Mouse (Mus musculus) layer of hippocampus, adult 18-20 months (tissue): ENCODE results near the gene Olfr1086. TPM values are rescaled to one million over a fixed set of nuclear protein-coding genes. Genes with fewer than 3 reads are reported as not detected.
"Not testable (repeated sequence)": the region's sequence is repeated elsewhere in the genome, so short reads cannot be mapped to it uniquely, and the experiment has no call there.

Experiments
- DNase-seq, 2 experiments: peaks; one replicate each; pipeline ENCODE4 v3.0.0; 2022; ENCODE audit warnings: low spot score in 2 of 2
- long read RNA-seq: library from polyadenylated mRNA; stranded (forward); transcript quantifications from one replicate; pipeline ENCODE4 v2.0.0, GENCODE M21; 2021
- total RNA-seq, 2 experiments: library from RNA; stranded (reverse); gene quantifications; 2 replicates each; pipeline ENCODE4 v1.2.3; 2021

Olfr1086 gene
- not detected for total RNA-seq
- long read RNA-seq = 0 reads

GRCm38 (mm10) chr2:86679992-86680391 lies at the start of gene Olfr1086:
TSS of gene Olfr1086 (minus strand) at chr2:86680092.
- no peak for DNase-seq

GRCm38 (mm10) chr2:86698295-86698694 lies 18.4 kb upstream of the Olfr1086 start, which contains the start of gene Olfr1087:
TSS of gene Olfr1087 (minus strand) at chr2:86698395.
- DNase-seq = no peak

DNA sequence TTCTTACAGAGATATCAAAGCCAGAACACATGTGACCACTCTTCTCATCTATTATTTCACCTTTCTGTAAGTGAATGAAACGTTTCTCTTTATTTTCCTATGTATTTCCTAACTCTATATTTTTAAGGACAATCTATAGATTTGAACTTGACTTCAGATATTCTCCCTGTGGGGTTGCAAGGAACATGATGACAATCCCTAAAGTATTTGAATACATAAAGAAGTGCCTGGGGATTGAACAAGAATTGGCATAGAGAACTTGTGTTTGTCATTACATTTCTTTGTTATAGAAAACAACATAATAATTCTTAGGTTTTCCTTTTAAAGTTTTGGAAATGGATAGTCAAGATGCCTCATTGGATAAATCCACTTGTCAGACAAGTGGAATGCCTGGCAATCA lies 18.0 kb downstream of the Olfr1086 start, which contains the start of gene Olfr1085:
Gene Olfr1085 (minus strand): TSS at position 101 of the 400 bp plus-strand sequence.
- DNase-seq = no peak

DNA sequence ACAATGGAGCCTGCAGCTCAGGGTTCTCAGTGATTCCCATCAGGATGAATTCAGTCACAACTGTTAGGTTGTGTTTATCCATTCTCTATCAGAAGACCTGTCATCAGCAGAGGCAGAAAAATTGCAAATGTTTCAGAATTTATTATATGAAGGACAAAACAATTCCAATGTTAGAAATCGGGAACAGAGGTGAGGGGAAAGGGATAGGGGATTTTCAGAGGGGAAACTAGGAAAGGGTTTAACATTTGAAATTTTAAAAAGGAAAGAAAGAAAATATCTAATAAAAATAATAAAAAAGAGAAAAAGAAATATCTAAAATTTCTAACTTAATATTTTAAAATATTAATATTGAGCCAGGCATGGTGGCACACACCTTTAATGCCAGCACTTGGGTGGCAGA lies 40.3 kb downstream of the Olfr1086 start, which contains the start of gene Olfr1084:
Gene Olfr1084 (minus strand): TSS at position 101 of the 400 bp plus-strand sequence.
- not testable (repeated sequence) for DNase-seq

Other genes starting within 250 kb of the Olfr1086 start
- not detected for gene Olfr1065, start 229.5 kb downstream of the Olfr1086 start, total RNA-seq
- not detected for gene Olfr1066, start 223.8 kb downstream of the Olfr1086 start, total RNA-seq
- not detected for gene Olfr228, start 192.7 kb downstream of the Olfr1086 start, total RNA-seq
- not detected for gene Olfr1076, start 171.6 kb downstream of the Olfr1086 start, total RNA-seq
- not detected for gene Olfr1079, start 137.6 kb downstream of the Olfr1086 start, total RNA-seq
- gene Olfr1080, start 121.9 kb downstream of the Olfr1086 start, total RNA-seq = not detected
- gene Olfr1082, start 81.1 kb downstream of the Olfr1086 start, total RNA-seq = not detected
- gene Olfr1084, start 40.4 kb downstream of the Olfr1086 start, total RNA-seq = not detected
- gene Olfr1085, start 18.1 kb downstream of the Olfr1086 start, total RNA-seq = not detected
- gene Olfr1087, start 18.3 kb upstream of the Olfr1086 start, total RNA-seq = not detected
- gene Olfr1089, start 53.6 kb upstream of the Olfr1086 start, total RNA-seq = not detected
- not detected for gene Olfr1090, start 78.9 kb upstream of the Olfr1086 start, total RNA-seq
- gene Olfr1093, start 102.4 kb upstream of the Olfr1086 start, total RNA-seq = not detected
- gene Olfr141, start 129.9 kb upstream of the Olfr1086 start, total RNA-seq = not detected
- gene Olfr1094, start 144.6 kb upstream of the Olfr1086 start, total RNA-seq = not detected
- not detected for gene Olfr1095, start 171.6 kb upstream of the Olfr1086 start, total RNA-seq
- gene Gm13723, start 194.7 kb upstream of the Olfr1086 start, total RNA-seq = not detected
- not detected for gene Olfr1097, start 212.1 kb upstream of the Olfr1086 start, total RNA-seq
- gene Olfr1098, start 244.5 kb upstream of the Olfr1086 start, total RNA-seq = not detected